Mouse (Mus musculus) adrenal gland (tissue): ENCODE results near the gene Slc35f2.

Experiments used
- intact Hi-C: fragments of 180-260 bp; cut with DNase I; formaldehyde crosslinking; loops from one replicate; pipeline ENCODE4 v1.15.1; 2025

Gene Slc35f2

GRCm38 (mm10) chr9:53825318-53825717 lies 54.0 kb downstream of the Slc35f2 start:
- intact Hi-C loops: loop anchor here (10.0 kb wide), 1 partner anchor 159 kb away; no protein-coding TSS in a partner anchor

DNA sequence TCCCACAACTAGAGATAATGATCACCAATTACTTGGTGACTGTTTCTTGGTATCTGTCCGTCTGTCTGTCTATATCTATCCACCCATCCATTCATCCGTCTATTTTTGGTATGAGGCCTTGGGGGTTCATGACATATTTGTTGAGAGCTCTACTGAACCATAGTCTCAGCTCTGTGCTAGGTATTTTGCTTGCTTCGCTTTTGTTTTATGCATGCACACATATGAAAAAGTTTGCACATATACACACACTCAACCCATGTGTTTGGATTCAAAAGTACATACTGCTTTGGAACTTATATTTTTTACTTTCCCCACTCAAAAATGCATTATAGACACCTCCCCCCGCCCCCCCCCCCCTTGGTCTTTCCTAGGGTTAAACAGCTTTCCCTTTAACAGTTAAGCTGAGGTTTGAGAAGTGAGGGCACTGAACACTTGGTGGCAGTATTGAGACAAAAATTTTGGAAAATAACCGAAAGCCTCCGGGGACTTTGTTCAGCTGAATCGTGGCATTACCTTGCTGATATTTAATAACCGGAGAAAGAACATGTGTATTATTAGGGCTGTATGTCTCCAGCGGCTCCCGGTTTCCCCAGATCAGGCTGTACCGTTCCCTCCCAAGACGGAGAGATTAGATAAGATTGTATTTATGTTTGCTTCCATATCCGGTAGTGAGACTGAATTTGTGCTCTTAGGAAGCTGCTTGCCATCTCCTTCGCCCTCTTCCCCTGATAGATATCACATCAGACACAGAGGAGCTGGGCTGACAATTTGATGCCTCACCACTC lies 57.9 kb downstream of the Slc35f2 start:
- intact Hi-C loops: loop anchor here (10.0 kb wide), 1 partner anchor 156 kb away; no protein-coding TSS in a partner anchor

DNA sequence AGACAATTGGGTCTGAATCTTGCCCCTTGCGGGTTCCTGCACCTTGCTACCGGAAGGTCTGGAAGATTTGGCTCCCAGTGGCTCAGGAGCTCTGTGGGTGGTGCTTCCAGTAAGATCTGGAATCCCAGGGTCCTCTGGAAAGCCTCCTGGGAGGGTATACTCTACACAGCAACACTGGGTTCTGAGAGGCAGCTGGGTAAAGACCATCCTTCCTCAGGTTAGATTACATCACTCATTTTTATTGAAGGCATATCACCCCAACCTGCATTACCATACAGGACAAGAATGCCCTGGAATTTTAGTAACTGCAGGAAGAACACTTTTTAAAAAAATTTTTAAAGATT lies 58.5 kb downstream of the Slc35f2 start:
- intact Hi-C loops: loop anchor here (10.0 kb wide), 1 partner anchor 155 kb away; no protein-coding TSS in a partner anchor

- intact Hi-C loops: no loop called here
Measured at GRCm38 (mm10) chr9:53835039-53835438, 63.7 kb downstream of the Slc35f2 start.

- intact Hi-C loops: no loop called here
Measured at GRCm38 (mm10) chr9:53835976-53836375, 64.6 kb downstream of the Slc35f2 start.

DNA sequence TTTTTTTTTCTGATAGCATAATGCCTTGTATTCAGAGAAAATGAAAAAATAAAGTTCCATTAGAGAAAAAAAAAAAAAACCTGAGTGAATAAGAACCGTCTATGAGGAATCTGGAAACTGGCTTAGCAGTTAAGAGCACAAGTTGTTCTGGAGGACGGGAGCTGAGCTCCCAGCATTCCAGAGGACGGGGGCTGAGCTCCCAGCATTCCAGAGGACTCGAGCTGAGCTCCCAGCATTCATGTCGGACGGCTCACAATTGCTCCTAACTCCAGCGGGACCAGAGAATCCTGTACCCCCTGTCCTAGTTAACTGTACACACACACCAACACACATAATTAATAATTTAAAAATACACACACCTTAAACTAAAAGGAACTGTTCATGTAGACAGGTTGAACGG lies 67.5 kb downstream of the Slc35f2 start:
- intact Hi-C loops: no loop called here

DNA sequence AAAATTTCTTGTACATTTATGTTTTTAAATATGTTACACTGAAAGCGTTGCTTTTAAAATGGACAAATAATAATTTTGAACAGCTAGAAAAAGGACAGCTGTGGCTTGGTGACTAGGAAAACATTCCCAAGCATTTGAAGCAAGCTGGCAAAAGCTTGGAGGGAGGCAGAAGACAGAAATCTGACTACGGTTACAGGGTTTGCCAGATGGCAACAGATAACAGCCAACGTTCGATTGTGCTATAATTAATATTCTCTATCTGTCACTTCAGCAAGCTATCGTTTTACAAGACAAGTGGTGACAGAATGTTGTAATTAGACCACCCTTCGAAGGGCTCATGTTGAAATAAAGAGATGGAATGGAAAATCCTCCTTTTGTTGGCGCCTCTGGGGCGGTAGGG lies 77.2 kb downstream of the Slc35f2 start:
- intact Hi-C loops: no loop called here

DNA sequence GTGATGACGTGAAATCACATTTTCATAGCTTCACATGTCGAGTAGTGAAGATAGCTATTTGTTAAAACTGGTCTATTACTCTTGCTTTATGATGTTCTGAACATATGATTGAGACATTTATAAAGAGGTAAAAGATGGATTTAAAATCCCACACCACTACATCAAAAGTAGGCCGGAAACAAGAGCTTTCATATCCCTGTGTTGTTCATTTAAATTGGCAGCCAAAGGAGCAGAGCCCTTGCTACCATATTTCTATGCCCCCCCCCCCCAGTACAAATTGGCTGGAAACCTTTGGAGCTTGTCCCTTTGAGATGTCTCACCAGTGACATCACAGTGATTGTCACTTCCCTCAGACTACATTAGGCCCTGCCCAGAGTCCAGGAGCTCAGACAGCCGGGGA lies 78.5 kb downstream of the Slc35f2 start, which contains the start of gene Sln:
Gene Sln, plus strand, starts transcription at position 301 of the 400 bp plus-strand sequence.
- intact Hi-C loops: no loop called here

DNA sequence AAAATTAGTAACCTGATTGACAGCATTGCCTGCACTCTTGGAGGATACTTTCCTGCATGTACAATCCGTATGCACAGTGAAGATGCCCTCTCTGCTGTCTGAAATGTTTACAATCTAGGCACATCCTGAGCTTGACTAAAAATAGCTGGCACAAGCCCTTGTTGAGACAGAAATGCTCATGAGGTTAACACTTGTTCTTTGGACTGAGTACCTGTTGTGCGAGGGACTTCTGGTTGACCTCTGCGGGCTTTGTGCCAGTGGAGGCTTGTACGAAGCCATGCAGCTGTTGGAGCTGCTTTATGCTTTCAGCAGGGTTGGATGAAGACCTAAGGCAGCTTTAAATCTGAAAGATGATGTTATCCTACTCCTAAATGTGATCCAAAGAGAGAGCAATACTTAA lies 80.8 kb downstream of the Slc35f2 start:
- intact Hi-C loops: no loop called here

GRCm38 (mm10) chr9:53853672-53854071 lies 82.3 kb downstream of the Slc35f2 start:
- intact Hi-C loops: no loop called here

- intact Hi-C loops: no loop called here
Measured at GRCm38 (mm10) chr9:53854525-53854924, 83.2 kb downstream of the Slc35f2 start.

DNA sequence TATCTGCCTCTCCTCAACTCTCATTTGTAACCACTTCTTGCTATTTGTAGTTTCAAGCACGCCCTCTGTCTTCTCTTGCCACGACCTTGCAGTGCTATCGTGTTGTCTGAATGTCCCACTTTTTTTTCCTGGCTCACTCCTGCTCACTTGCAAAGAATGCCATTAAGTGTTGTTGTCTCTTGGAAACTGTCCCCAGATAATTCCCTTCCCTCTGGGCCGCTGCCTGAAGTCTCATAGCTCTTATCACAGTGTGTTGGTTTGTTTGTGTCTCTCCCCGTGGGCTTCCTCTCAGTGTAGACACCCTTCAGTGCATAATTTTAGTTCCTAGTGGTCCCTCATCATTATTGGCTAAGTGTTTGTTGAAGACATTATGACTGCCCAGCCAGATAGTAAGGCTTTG lies 86.5 kb downstream of the Slc35f2 start:
- intact Hi-C loops: no loop called here
